Mouse (Mus musculus) megakaryocyte progenitor cell, adult 5-6 weeks (primary cell): ENCODE measurements around the gene Cdr2l. TPM values are rescaled to one million over a fixed set of nuclear protein-coding genes. Genes with fewer than 3 reads are reported as not detected.

Experiments
- ATAC-seq: replicated peaks from 2 replicates; pipeline ENCODE4 v1.8.0; 2016; ENCODE audit warnings: mild to moderate bottlenecking, moderate TSS enrichment, inconsistent platforms; ENCODE audit not compliant: poor library complexity
- total RNA-seq, 2 experiments: library from RNA; stranded (forward) in 1 of 2; stranded (reverse) in 1 of 2; fragments of 157-497, 149-512 nt in 1 of 2; fragments of 200-1000 nt in 1 of 2; gene quantifications; 2 replicates each; pipeline versions ENCODE4 v1.2.3 to v1.2.4; 2015 to 2017

Cdr2l gene
- total RNA-seq, 2 experiments from 2014 or later, result 0.08 to 0.20 TPM

DNA sequence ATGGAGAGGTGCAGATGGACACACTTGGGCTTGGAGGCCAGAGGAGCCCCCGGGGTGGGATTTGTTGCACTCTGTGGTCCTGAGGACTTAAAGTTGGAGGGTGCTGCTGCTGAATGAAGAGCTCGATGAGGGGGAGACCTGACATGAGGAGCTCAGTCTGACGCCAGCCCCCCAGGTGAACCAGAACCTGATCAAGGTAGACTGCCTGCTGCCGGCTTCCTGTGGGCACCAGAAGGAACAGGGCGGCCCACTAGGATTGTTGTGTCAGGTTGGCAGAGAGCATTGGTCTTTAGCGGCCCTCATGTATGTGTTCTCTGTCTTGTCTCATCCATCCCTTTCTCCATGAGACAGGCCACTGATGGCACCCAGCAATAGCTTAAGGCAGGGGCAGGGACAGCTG, 24.0 kb downstream of the Cdr2l start:
- no peak for ATAC-seq

DNA sequence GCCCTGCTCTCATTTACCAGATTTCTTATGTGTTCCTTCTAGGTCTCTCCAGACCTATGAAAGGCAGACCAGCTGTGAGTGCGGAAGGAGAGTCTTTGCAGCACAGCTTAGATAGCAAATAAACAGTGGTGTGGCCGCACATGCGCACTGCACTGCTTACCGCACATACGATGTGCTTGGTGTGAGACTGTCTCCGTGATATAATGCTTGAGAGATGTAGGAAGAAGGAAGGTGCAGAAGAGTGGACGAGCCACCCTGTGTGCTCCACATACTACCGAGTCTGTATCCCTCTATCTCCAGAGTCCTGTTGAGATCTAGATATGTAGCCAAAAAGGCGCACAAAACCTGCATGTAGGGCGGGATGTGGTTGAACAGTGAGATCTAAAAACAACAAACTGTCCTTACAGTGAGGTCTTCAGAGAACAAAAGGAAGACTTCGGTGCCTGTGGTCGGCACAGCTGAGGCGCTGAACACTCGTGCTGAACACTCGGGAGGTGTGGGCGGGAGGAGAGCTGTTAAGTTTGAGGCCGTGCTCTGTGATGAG, 25.2 kb downstream of the Cdr2l start:
- no peak for ATAC-seq

DNA sequence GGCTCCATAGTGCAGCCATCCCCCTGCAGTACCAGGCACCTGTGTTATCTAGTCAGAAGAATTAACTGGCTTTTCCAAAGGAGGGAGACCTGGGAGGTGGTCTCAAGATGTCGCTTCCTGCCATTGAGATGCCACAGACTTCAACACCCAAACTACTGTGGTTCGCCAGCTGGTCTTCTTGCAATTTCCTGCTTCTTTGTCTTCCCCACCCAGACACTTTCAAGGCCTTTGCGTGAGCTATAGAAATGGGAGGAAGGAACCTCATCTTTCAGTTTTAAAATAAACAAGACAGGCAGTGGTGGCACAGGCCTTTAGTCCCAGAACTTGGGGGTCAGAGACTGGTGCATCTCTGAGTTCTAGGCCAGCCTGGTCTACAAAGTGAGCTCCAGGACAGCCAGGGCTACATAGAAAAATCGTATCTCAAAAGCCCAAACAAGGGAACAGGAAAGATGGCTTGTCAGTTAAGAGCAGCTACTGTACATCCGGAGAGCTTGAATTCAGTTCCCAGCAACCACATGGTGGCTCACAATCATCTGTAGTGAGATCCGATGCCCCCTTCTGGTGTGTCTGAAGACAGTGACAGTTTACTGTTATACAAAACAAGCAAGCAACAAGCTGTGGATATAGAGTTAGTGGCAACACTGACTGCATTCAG, 26.7 kb downstream of the Cdr2l start:
- no peak for ATAC-seq

DNA sequence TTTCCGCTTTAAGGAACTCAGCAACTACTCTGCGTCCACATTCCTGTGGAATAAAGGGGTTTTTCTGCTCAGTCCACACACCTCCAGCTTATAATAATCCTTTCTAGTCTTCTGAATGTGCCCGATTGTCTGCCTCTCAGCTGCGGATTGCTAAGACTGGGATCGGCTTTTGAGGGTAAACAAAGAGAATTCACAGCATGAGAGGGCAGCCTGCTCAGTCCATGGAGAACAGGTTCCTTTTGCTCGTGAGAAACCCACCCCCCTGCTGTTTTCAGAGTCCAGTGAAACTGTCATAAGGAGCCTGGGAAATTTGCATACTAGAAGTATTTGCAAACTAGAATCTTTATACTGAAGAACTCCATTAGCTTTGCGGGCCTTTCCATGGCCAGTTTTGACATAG, 27.8 kb downstream of the Cdr2l start:
- ATAC-seq, result no peak

DNA sequence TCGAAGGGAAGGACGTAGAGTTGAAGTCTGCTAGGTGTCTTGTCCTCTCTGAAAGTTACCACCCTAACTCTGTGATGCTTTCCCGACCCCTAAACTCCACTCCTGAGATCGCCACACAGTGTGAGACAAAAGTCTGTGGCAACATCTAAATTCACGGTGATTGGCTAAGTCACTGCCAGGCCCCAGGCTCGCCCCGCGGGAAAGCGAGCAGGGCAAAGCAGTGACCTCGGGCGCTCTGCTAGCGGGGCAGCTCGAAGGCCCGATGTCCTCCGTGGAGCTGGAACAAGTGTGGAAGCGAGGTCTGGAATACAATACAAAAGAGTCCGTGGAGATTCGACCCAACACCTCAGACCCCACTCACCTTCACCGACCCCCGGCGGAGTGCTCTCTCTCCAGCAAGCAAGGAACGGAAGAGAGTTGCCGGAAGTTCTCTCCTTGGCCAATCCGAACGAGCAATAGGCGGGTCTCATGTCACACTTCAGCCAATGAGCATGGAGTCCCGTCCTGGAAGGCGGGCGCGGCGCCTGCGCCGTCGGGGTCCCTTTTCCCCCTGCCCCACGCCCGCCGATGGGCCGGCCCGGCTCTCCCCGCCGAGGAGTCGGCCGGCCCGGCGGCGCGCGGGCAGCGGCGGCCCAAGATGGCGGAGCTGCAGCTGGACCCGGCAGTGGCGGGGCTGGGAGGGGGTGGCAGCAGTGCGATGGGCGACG, 38.0 kb downstream of the Cdr2l start, which contains the start of the genes Atp5h and Kctd2:
Gene Atp5h, minus strand, starts transcription at position 432 of the 707 bp plus-strand sequence.
Gene Kctd2, plus strand, starts transcription at position 598 of the 707 bp plus-strand sequence.
- peak; percentile 98 for ATAC-seq

DNA sequence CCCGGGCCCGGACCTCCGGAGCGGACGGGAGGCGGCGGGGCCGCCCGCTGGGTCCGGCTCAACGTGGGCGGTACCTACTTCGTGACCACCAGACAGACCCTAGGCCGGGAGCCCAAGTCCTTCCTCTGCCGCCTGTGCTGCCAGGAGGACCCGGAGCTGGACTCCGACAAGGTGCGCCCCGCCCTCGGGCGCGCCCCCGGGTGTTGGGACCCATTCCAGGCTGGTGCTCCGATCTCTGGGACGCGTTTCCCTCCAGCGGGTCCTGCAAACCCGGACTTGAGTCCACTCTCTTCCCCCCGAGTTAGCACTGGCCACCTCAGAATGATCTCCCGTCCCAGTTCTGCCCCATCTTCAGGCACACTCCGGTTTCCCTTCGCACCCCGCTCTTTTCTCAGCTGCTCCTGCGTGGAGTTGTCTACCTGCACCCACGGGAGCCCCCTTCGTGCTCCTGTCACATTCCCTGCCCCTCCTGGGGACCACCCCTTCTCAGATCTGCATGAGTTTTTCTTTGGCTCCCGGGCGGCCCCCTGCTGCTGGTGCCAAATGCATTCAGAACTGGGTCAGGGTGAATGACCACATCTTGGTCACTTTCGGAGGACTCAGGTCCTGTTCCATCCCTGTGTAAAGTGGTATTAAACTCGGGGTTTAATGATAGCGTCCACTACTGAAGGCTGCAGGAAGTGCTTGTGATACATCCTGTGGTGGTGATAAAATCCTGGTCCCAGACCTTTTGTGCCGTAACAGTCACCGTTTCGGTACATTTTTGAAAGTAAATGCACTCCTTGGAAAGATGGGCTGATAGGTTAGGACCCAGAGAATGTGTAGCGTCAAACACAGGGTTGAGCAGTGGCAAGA, 38.8 kb downstream of the Cdr2l start:
- 0 out of 2 replicates have a peak, but pooled peaks have one; percentile 10 for ATAC-seq

DNA sequence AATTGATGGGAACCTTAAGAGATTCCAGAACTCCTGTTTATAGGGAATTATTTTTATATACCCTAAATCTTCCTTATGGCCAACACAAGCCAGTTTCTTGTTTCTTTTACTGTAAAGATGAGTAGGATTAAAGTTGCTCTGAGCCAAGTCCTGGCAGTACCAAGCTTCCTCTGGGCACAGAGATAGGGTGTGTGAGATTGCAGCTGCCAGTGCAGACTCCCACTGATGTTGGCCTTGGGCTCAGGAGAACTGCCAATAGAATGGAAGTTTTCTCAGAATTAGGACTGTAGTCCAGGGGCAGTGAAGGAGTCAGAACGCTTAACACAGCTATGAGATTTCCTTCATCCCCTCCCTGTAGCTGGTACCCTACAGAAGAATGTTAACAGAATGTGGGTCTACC, 39.6 kb downstream of the Cdr2l start:
- no peak for ATAC-seq

DNA sequence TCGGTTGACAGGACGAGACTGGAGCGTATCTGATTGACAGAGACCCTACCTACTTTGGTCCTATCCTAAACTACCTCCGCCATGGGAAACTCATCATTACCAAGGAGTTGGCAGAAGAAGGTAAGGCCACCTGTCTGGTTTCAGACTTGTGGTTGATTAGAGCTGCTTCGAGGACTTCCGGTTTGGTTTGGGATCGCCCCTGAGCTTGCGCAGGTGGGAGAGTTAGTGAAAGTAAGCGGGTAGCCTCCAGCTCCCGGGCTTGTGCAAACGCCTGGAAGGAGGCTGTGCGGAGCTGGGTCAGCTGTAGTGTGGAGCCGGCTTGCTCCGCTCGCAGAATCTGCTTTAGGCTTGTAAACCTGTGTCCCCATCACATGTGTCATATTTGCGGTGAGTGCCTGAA, 40.3 kb downstream of the Cdr2l start:
- ATAC-seq, result no peak

DNA sequence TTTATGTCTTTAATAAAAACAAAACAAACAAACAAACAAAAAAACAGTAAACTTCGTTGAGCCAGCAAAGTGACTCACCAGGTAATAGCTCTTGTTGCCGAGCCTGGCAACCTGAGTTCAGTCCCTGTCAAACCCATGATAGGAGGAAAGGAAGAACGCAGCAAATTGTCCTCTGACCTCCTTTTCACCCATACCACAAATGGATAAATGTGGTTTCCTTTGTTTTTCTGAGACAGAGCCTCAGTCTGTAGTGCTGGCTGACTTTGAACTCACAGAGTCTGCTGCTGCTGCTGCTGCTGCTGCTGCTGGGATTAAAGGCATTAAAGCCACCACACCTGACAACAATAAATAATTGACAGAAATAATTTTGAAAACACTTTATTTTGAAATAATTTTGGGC, 41.4 kb downstream of the Cdr2l start:
- ATAC-seq, result no peak

DNA sequence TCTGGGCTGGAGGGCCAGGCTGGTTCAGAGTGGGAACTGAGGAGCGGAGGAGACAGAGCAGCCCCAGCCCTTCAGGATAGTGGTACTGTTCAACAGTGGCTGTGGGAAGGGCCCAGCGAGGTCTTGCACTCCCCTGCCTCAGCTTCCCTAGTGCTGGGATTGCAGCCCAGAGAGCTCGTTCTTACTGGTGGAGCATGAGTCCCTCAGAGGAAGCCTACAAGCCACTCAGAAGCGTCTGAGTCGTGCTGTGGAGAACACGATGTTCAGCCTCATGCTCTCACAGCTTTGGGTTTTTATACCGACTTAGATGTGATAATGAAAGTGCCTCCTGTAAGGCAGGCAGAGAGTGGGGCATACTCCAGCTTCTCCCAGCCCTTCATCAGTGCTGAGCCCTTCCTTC, 43.0 kb downstream of the Cdr2l start:
- no peak for ATAC-seq

DNA sequence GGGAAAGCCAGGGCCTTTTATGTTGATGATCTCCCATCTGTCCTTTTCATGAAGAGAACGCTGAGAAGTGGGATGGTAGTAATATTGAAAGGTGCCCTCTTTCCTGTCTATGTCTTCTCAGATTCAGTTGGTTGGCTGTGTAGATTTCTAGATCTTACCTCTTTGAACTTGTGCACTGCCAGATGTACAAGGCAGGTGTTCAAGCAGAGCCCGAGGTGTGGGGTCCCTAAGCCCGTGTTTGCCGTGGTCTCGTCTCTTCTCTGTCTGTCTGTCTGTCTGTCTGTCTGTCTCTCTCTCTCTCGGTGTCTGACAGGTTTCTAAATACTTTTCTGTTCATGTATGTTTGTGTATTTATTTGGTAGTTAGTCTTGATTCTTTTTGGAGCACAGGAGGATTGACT, 44.0 kb downstream of the Cdr2l start:
- no peak for ATAC-seq

DNA sequence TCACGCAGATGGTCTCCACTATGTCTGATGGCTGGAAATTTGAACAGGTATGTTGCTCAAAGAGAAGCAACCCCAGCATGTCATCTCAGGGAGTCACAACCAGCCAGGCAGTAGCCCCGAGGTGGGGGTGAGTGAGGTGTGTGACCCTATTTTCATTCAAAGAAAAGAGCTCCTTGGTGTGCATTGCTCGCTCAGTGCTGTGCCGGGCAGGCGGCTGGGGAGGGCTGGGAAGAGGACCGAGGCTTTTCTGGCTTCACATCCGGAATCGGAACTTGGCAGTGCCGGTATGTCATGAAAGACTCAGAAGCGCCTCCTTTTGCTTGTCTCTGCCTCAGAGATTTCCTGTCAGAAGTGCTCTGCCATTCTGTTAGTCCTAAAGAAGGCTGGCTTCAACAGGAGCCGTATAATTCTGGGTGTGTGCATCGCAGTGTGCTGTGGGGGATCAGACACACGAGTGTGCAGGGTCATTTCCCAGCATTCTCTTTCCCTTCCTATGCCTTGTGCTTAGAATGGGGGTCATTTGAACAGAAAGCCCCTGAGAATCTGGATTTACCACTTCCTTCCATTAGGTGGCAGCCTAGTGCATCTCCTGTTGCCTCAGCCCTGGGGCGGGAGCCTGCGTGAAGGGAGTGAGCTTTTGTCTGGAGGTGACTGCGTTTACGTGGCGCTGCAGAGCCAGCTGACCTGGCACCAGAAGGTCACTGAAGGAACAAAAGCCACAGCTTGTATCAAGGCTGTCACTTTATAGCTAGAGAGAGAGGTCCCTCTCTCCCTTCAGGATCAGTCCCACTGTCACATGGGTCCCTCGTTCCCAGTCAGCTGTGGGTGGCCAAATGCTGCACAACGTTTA, 46.0 kb downstream of the Cdr2l start:
- peak; percentile 99 for ATAC-seq

DNA sequence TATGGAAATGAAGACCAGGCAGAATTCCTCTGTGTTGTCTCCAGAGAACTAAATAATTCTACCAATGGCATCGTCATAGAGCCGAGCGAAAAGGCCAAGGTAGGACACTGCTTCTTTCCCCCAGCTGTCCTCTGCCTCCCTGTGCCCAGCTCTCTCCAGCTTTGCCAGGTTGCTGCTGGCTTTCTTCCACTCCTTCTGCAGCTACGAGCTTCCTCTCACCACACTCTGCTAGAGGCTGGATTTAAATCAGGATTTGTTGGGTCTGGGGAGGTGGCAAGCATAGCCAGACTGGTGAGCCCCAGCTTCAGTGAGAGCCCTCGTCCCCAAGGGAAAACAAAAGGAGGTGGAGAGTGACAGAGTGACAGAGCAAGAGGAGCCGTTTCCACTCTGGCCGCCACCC, 47.6 kb downstream of the Cdr2l start:
- no peak for ATAC-seq

DNA sequence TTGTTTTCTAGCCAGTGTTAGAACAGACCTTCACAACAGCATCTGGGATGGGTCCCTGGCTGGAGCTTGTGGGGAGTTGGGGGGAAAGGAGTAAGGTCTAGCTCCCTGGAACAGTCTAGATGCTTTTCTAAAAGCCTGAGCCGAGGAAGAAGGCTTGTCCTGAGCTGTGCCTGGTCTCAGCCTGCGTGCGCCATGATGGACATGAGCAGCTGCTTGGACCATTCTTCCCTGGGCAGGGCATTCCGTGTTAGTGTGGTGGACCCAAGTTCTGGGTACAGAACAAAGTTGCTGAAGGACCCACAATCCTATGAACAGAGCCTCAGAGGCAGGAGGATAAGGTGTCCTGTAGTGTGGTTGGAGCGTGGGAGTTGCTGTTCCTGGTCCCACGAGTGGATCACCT, 48.8 kb downstream of the Cdr2l start:
- ATAC-seq, result no peak

DNA sequence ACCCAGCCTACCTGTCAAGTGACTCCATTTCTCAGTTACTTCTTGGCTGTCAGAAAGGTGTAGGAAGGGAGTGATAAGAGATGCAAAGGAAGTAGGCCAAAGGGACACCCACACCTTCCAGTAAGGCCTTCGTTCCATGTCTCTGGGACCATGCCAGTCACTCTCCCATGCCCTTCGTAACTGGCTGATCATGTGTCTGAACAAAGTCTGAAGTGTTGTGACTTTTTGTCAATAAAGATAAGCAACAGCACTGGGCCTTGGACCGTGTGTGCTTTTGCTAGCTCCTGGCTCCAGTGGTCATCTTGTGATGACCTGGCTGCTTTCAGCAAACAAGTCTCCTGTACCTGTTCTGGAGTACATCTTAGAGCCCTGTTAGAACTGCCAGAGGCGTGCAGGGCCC, 51.1 kb downstream of the Cdr2l start:
- ATAC-seq, result no peak

DNA sequence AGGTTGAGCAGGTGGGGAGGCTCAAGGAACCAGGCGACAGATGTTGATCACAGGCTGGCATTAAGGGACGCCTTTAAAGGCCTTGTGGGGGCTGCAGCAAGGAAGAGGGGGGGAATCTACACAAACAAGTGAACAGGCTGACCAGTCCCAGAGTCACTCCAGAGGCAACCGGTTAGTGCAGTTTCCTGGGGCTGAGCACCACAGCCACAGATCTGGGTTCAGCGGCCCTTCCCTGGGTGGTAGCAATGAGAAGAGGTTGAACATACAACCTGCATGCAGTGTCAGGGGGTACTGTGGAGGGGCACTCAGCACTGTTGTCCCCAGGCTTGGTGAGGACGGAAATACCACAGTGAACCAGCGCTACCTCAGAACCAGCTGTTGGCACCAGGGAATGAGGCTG, 51.6 kb downstream of the Cdr2l start:
- ATAC-seq, result no peak

DNA sequence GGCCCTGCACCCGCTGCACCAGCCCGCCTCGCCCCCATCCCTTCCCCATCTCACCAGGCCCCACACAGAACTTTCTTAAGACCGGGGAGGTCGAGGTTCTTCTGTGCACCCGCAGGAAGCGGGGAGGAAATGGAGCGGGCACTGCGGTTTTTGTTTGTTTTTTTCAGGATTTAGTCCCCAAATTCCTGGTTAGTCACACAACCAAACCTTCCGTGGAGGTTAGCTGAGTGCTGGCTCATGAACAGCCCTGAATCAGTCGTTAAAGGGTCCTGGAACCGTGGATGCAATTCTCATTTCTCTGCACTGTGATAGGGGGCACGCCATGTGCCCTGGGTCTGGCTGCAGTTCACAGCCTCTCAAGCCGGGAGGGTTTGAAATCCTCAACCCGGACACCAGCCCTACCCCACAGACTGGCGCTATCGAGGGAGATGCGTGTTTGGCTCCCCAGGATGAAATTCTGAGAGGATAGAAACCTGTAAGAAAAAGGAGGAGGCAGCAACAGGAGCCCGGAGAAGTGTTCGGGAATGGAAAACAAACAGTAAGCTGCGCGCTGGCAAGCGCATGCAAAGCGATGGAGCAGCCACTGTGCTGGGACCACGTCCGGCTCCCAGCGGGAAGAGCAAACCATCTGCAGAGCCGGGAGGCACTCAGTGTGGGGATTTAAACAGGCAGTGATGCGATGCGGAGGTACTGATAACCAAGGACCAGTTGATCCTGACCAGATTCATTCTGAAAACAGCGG, 54.1 kb downstream of the Cdr2l start:
- ATAC-seq, result no peak

DNA sequence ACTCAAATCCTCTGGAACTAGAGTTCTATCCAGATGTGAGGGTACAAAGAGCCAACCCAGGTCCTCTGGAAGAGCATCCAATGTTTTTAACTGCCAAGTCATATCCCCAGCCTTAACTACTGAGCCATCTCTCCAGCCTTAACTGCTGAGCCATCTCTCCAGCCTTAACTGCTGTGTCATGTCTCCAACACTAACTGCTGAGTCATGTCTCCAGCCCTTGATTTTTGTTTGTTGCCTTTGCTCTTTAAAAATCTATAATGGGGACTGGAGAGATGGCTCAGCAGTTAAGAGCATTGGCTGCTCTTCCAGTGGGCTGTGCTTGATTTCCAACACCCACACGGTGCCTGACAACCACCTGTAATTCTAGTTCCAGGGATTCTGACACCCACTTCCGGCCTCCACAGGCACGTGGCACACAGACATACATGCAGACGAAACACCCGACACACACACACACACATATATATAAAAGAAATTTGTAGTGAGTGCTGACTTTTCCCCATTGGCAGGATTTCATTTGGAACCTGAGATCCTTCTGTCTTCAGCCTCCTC, 55.9 kb downstream of the Cdr2l start:
- ATAC-seq, result 0 out of 2 replicates have a peak, but pooled peaks have one; percentile 14

DNA sequence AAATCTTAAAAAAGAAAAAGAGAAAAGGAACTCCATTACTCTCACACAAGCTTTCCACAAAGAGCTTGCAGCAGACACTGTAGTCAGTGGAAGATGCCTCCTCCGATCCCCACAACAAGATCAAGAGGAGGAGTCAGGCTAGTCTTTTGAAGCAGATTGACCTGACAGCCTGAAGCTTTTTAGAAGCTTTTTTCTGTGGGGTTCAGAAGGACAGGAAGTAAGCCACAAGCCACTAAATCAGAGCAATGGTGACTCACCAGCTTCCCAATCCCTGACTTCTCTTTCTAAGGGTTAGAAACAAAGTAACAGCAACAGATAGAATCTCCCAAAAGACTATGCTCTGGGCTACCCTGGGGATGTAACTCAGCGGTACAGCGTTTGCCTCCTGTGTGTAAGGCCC, 57.6 kb downstream of the Cdr2l start:
- ATAC-seq, result no peak
